Comparison of ENCODE assay signal across 8 mouse cellular contexts in genomic region chr11:62820661-62821437, GRCm38 (mm10). TPM values are rescaled to one million over a fixed set of nuclear protein-coding genes. Genes with fewer than 3 reads are reported as not detected.
DNase-seq lines count a peak whose midpoint lies in the region; ATAC-seq and TF ChIP-seq lines count a peak whose summit lies in the region.

No protein-coding gene starts in this region.

- H3K9ac ChIP-seq in neural tube, embryonic 15.5 days (replicated peaks) = peak overlapping the region; percentile 40

- no peak for TF ChIP-seq CTCF in bone marrow macrophage, adult 2 months (IDR thresholded peaks at IDR 0.05; ENCODE audit: low read depth, low read length)
- no peak for TF ChIP-seq CTCF in lung, adult 2 months (IDR thresholded peaks at IDR 0.05; ENCODE audit: insufficient read depth, low read length)

- H3K4me2 ChIP-seq in neural tube, embryonic 15.5 days = peak overlapping the region; percentile 63

- no peak for TF ChIP-seq POLR2A in bone marrow macrophage, adult 2 months (IDR thresholded peaks at IDR 0.05; ENCODE audit: borderline replicate concordance, low read depth, low read length)
- no peak for TF ChIP-seq POLR2A in lung, adult 2 months (IDR thresholded peaks at IDR 0.05; ENCODE audit: borderline replicate concordance, extremely low read depth, low read depth, low read length)

- no peaks in the 10 kb centered on the region for H3K9me3 ChIP-seq in neural tube, embryonic 15.5 days (replicated peaks)

- DNase-seq in ovary, postnatal 10 days (ENCODE audit: low spot score) = peak; percentile 28
- no peak for DNase-seq in ovary, postnatal 14 days (ENCODE audit: low spot score)
- DNase-seq in gastrocnemius, postnatal 10 days = peak; percentile 32
- peak; percentile 29 for DNase-seq in induced T-regulatory cell, adult 2 months (ENCODE audit: low read depth)
- peak; percentile 74 for DNase-seq in lung, adult 2 months

- peaks cover 4% of the 10 kb centered on the region; the same call in 1 of the 2 replicates for H3K27me3 ChIP-seq in neural tube, embryonic 15.5 days (replicated peaks)

- peak; percentile 72 for ATAC-seq in neural tube, embryonic 15.5 days (ENCODE audit: low FRiP score)
- no peak for ATAC-seq in activated CD4-positive, CD25-positive, alpha-beta regulatory T cell, adult 4 months

- H3K36me3 ChIP-seq in neural tube, embryonic 15.5 days = no peaks in the 10 kb centered on the region

- 1% methylated on average over 16 of the region's 16 CpGs for WGBS in lung, adult 2 months
- WGBS in neural tube, embryonic 15.5 days = 9% methylated on average over 16 of the region's 16 CpGs

- peak overlapping the region; percentile 59 for H3K27ac ChIP-seq in bone marrow macrophage, adult 2 months (ENCODE audit: insufficient read depth, low read depth, low read length)
- peak overlapping the region; percentile 57 for H3K27ac ChIP-seq in neural tube, embryonic 15.5 days (replicated peaks)

- peaks cover 20% of the 10 kb centered on the region for H3K4me1 ChIP-seq in bone marrow macrophage, adult 2 months (ENCODE audit: control insufficient read depth, insufficient read depth, low read length)
- peaks cover 18% of the 10 kb centered on the region for H3K4me1 ChIP-seq in lung, adult 2 months (ENCODE audit: control insufficient read depth, insufficient read depth, low read length)
- H3K4me1 ChIP-seq in neural tube, embryonic 15.5 days = peaks cover 23% of the 10 kb centered on the region

- peak overlapping the region; percentile 70 for H3K4me3 ChIP-seq in bone marrow macrophage, adult 2 months (ENCODE audit: insufficient read depth, low read length)
- H3K4me3 ChIP-seq in lung, adult 2 months (replicated peaks; ENCODE audit: extremely low read depth, low read depth, low read length) = peak overlapping the region; percentile 91
- H3K4me3 ChIP-seq in neural tube, embryonic 15.5 days (replicated peaks) = peak overlapping the region; percentile 42

RNA-seq across cellular contexts. Expression of gene Trim16, which starts 0.8 kb away (rescaled TPM):
- polyA plus RNA-seq in bone marrow macrophage, adult 2 months (2012; ENCODE audit: insufficient read depth, insufficient read length, missing spikeins) = 15.0 and 15.9 TPM in 2 replicates
- 10 to 100 TPM; 23.1 to 24.2 TPM for total RNA-seq in gastrocnemius, postnatal 10 days (2021)
- 23.7 and 24.5 TPM in 2 replicates for polyA plus RNA-seq in lung, adult 2 months (2012; rRNA removed)
- 9.5 and 11.9 TPM in 2 replicates for polyA plus RNA-seq in neural tube, embryonic 15.5 days (2015; fragmentation: Nextera tagmentation; extraction: Ambion mirVana)
- 1 to 10 TPM; 2.5 to 7.1 TPM for polyA plus RNA-seq in activated CD4-positive, CD25-positive, alpha-beta regulatory T cell, adult 4 months (2017; shearing (Covaris generic))

RNA-seq across cellular contexts. Expression of gene Fbxw10, which starts 26.0 kb away (rescaled TPM):
- 1.8 and 4.1 TPM in 2 replicates for polyA plus RNA-seq in bone marrow macrophage, adult 2 months (2012; ENCODE audit: insufficient read depth, insufficient read length, missing spikeins)
- under 1 TPM; 0.23 to 0.68 TPM for total RNA-seq in gastrocnemius, postnatal 10 days (2021)
- polyA plus RNA-seq in lung, adult 2 months (2012; rRNA removed) = 0.38 and 0.84 TPM in 2 replicates
- polyA plus RNA-seq in neural tube, embryonic 15.5 days (2015; fragmentation: Nextera tagmentation; extraction: Ambion mirVana) = 0.19 and 0.55 TPM in 2 replicates
- 1 to 10 TPM; 3.5 to 9.7 TPM for polyA plus RNA-seq in activated CD4-positive, CD25-positive, alpha-beta regulatory T cell, adult 4 months (2017; shearing (Covaris generic))

RNA-seq across cellular contexts. Expression of gene Zfp286, which starts 31.6 kb away (rescaled TPM):
- 1.7 and 2.1 TPM in 2 replicates for polyA plus RNA-seq in bone marrow macrophage, adult 2 months (2012; ENCODE audit: insufficient read depth, insufficient read length, missing spikeins)
- total RNA-seq in gastrocnemius, postnatal 10 days (2021) = 1 to 10 TPM; 1.3 to 3.5 TPM
- 0.54 and 1.1 TPM in 2 replicates for polyA plus RNA-seq in lung, adult 2 months (2012; rRNA removed)
- 25.0 and 25.3 TPM in 2 replicates for polyA plus RNA-seq in neural tube, embryonic 15.5 days (2015; fragmentation: Nextera tagmentation; extraction: Ambion mirVana)
- polyA plus RNA-seq in activated CD4-positive, CD25-positive, alpha-beta regulatory T cell, adult 4 months (2017; shearing (Covaris generic)) = 1 to 10 TPM; 1.5 to 2.7 TPM

RNA-seq across cellular contexts. Expression of gene Tvp23b, which starts 58.4 kb away (rescaled TPM):
- 21.4 and 23.0 TPM in 2 replicates for polyA plus RNA-seq in bone marrow macrophage, adult 2 months (2012; ENCODE audit: insufficient read depth, insufficient read length, missing spikeins)
- total RNA-seq in gastrocnemius, postnatal 10 days (2021) = 10 to 100 TPM; 11.3 to 15.2 TPM
- 12.9 and 21.4 TPM in 2 replicates for polyA plus RNA-seq in lung, adult 2 months (2012; rRNA removed)
- 54.0 and 55.4 TPM in 2 replicates for polyA plus RNA-seq in neural tube, embryonic 15.5 days (2015; fragmentation: Nextera tagmentation; extraction: Ambion mirVana)
- 10 to 100 TPM; 51.3 to 60.7 TPM for polyA plus RNA-seq in activated CD4-positive, CD25-positive, alpha-beta regulatory T cell, adult 4 months (2017; shearing (Covaris generic))
